Mouse (Mus musculus) hindbrain, embryonic 13.5 days (tissue): ENCODE measurements around the gene Crb1. TPM values are rescaled to one million over a fixed set of nuclear protein-coding genes. Genes with fewer than 3 reads are reported as not detected.

Source experiments
- ATAC-seq: fragments of 200-750 bp; cut with Nextera tagmentation; 2 replicates; pipeline ENCODE4 v1.8.0; 2017; ENCODE audit warnings: moderate TSS enrichment; ENCODE audit not compliant: low FRiP score
- H3K27ac ChIP-seq: fragments of 300-500 bp; sonication (generic); 2 replicates; pipeline ENCODE4 v1.5.1; 2015; ENCODE audit warnings: inconsistent platforms, mild to moderate bottlenecking, moderate library complexity
- H3K27me3 ChIP-seq: fragments of 300-500 bp; sonication (generic); 2 replicates; pipeline ENCODE4 v1.6.1; 2015; ENCODE audit warnings: mild to moderate bottlenecking, inconsistent platforms
- H3K36me3 ChIP-seq: fragments of 300-500 bp; sonication (generic); 2 replicates; pipeline ENCODE4 v1.6.1; 2015; ENCODE audit warnings: mild to moderate bottlenecking, inconsistent platforms
- H3K4me1 ChIP-seq: fragments of 300-500 bp; sonication (generic); replicated peaks from 2 replicates; pipeline ENCODE4 v1.6.1; 2015; ENCODE audit warnings: inconsistent platforms
- H3K4me2 ChIP-seq: fragments of 300-500 bp; sonication (generic); 2 replicates; pipeline ENCODE4 v1.6.1; 2015; ENCODE audit warnings: inconsistent platforms, mild to moderate bottlenecking, moderate library complexity
- H3K4me3 ChIP-seq: fragments of 300-500 bp; sonication (generic); 2 replicates; pipeline ENCODE4 v1.5.1; 2015; ENCODE audit warnings: mild to moderate bottlenecking, inconsistent platforms
- H3K9ac ChIP-seq: fragments of 300-500 bp; sonication (generic); 2 replicates; pipeline ENCODE4 v1.6.1; 2015; ENCODE audit warnings: mild to moderate bottlenecking, inconsistent platforms
- H3K9me3 ChIP-seq: fragments of 300-500 bp; sonication (generic); 2 replicates; pipeline ENCODE4 v1.6.1; 2016; ENCODE audit warnings: inconsistent platforms
- WGBS: fragments of 180-500 bp; shearing (Covaris S2); methylation state at CpG from one replicate; pipeline ENCODE4 v1.1.7; 2015; 5-methylcytosine and 5-hydroxymethylcytosine counted together
- polyA plus RNA-seq: library from polyadenylated mRNA; unstranded; fragments of >200 nt; fragmentation: Nextera tagmentation; extraction: Ambion mirVana; gene quantifications from 2 replicates; pipeline ENCODE4 v1.2.1, GENCODE M21; 2015

Gene Crb1
- polyA plus RNA-seq, 1 experiment from 2014 or later: 1.7 TPM

- Histone ChIP-seq H3K36me3 (no peaks in the 10 kb centered on the region), H3K4me1 (peaks cover 7% of the 10 kb centered on the region), H3K4me3 (no peak overlapping the region), H3K9me3 (no peaks in the 10 kb centered on the region), H3K4me2 (no peak overlapping the region), H3K27ac (no peak overlapping the region), H3K9ac (no peak overlapping the region), H3K27me3 (no peaks in the 10 kb centered on the region)
- ATAC-seq: no peak; the same call in 1 of the 2 replicates
- 18% methylated on average over 5 of the region's 5 CpGs for WGBS
These were observed 182.4 kb downstream of the Crb1 start for GRCm38 (mm10) chr1:139194428-139195028.

DNA sequence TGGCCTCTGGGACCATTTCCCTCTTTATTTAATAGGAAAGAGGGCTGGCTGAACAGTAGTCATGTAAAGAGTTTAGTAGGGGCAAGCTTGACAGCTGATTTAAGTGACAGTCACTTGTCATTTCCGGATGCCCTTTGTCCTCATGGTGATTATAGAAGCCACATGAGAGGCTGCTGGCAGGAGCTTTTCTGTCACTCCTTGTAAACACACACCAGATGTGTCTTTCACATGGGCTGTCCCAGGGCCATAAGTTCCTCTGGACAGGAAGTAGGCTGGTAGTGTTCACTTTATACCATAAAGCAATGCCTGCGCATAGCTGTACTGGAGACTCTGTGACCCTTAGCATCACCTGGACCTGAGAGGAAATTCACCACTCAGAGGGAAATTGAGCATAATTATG, 182.9 kb downstream of the Crb1 start:
- Histone ChIP-seq H3K4me2 (no peak overlapping the region), H3K4me3 (no peak overlapping the region), H3K4me1 (peaks cover 7% of the 10 kb centered on the region), H3K27ac (no peak overlapping the region), H3K9me3 (no peaks in the 10 kb centered on the region), H3K36me3 (no peaks in the 10 kb centered on the region), H3K27me3 (no peaks in the 10 kb centered on the region), H3K9ac (no peak overlapping the region)
- no peak for ATAC-seq
- 49% methylated on average over 2 of the region's 2 CpGs for WGBS

DNA sequence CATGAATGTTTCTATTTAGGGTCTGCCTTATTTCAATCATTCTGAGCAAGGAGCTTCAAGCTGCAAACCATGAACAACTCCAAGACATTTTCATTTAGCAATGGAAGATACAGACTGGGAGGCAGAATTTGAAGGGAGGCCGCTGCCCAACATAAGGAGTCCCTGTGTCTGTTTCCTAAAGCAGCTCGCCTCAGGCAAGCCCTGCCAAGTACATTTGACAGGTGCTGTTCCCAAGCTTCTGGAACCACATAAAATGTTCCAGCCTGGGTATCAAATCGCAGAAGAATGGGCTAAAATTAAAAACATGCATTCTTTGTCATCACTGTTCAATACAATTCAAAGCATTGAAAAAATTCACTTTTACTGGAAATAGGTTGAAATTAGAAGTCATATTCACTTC, 184.3 kb downstream of the Crb1 start:
- Histone ChIP-seq H3K9me3 (no peaks in the 10 kb centered on the region), H3K27ac (no peak overlapping the region), H3K4me1 (peaks cover 7% of the 10 kb centered on the region), H3K9ac (no peak overlapping the region), H3K36me3 (no peaks in the 10 kb centered on the region), H3K4me3 (no peak overlapping the region), H3K27me3 (no peaks in the 10 kb centered on the region), H3K4me2 (no peak overlapping the region)
- 83% methylated on average over 3 of the region's 3 CpGs for WGBS
- ATAC-seq: no peak

GRCm38 (mm10) chr1:139180481-139181149, 196.3 kb downstream of the Crb1 start:
- Histone ChIP-seq H3K4me1 (no peaks in the 10 kb centered on the region), H3K27me3 (no peaks in the 10 kb centered on the region), H3K27ac (no peak overlapping the region), H3K9me3 (no peaks in the 10 kb centered on the region), H3K4me3 (no peak overlapping the region), H3K36me3 (no peaks in the 10 kb centered on the region), H3K9ac (no peak overlapping the region), H3K4me2 (no peak overlapping the region)
- ATAC-seq: no peak
- WGBS: 68% methylated on average over 6 of the region's 6 CpGs

GRCm38 (mm10) chr1:139179707-139180106, 197.2 kb downstream of the Crb1 start:
- Histone ChIP-seq H3K9ac (no peak overlapping the region), H3K36me3 (no peaks in the 10 kb centered on the region), H3K27me3 (no peaks in the 10 kb centered on the region), H3K27ac (no peak overlapping the region), H3K9me3 (no peaks in the 10 kb centered on the region), H3K4me2 (no peak overlapping the region), H3K4me1 (no peaks in the 10 kb centered on the region), H3K4me3 (no peak overlapping the region)
- WGBS: 96% methylated on average over 1 of the region's 1 CpGs
- no peak for ATAC-seq

DNA sequence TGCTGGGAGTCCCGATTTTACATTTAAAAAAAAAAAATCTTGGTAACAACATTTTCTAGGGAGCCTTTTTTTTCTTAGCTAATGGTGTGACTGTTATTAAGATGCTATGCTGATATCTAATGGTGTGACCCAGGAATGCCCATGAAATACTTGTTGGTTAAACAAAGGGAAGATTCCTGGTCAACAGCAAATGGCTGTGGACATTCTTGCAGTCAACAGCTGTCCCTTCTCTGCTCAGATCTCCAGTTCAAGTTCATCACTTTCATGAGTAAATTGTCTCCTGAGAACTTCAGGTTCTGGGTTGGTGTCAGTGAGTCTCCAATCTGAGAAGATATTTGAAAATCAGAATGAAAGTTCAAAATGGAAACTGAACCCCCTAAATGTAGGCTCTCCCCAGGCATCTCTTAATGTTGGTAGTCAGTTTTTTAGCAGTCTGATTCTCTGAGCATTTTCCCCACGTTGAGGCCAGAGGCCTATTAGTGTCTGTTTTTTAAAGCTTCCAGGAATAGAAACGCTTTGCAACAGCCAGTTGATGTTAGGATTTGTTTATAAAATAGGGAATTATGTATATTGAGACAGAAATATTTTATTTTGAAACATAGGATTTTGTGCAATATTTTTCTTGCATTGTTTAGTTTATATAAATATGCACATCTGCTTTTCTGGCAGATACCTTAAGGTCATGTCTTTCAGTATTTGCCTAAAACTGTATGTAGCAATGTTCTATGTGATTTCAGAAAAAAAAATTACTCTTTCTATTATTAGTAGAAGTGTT, 202.7 kb downstream of the Crb1 start:
- H3K9me3 ChIP-seq: no peaks in the 10 kb centered on the region
- no peak overlapping the region for H3K9ac ChIP-seq
- H3K4me2 ChIP-seq: no peak overlapping the region
- no peak for ATAC-seq
- peaks cover 14% of the 10 kb centered on the region for H3K36me3 ChIP-seq
- H3K4me3 ChIP-seq: no peak overlapping the region
- WGBS: 82% methylated on average over 3 of the region's 3 CpGs
- no peak overlapping the region for H3K27ac ChIP-seq
- no peaks in the 10 kb centered on the region for H3K4me1 ChIP-seq
- no peaks in the 10 kb centered on the region for H3K27me3 ChIP-seq

GRCm38 (mm10) chr1:139162814-139163213, 214.1 kb downstream of the Crb1 start:
- 37% methylated on average over 5 of the region's 5 CpGs for WGBS
- H3K27ac ChIP-seq: no peak overlapping the region

GRCm38 (mm10) chr1:139161619-139162018, 215.3 kb downstream of the Crb1 start:
- Histone ChIP-seq H3K4me2 (no peak overlapping the region), H3K9ac (no peak overlapping the region), H3K4me3 (no peak overlapping the region), H3K27ac (no peak overlapping the region), H3K4me1 (no peaks in the 10 kb centered on the region), H3K27me3 (no peaks in the 10 kb centered on the region), H3K9me3 (no peaks in the 10 kb centered on the region), H3K36me3 (no peaks in the 10 kb centered on the region)
- ATAC-seq: no peak
- WGBS: 68% methylated on average over 3 of the region's 3 CpGs

More at GRCm38 (mm10) chr1:139162814-139163213, 214.1 kb downstream of the Crb1 start:
- Histone ChIP-seq H3K36me3 (peaks cover 3% of the 10 kb centered on the region; the same call in 1 of the 2 replicates), H3K9ac (no peak overlapping the region), H3K9me3 (no peaks in the 10 kb centered on the region), H3K4me3 (no peak overlapping the region), H3K27me3 (no peaks in the 10 kb centered on the region), H3K4me2 (no peak overlapping the region), H3K4me1 (no peaks in the 10 kb centered on the region)
- peak; percentile 59 for ATAC-seq

GRCm38 (mm10) chr1:139156397-139156796, 220.5 kb downstream of the Crb1 start:
- Histone ChIP-seq H3K36me3 (no peaks in the 10 kb centered on the region), H3K4me1 (peaks cover 7% of the 10 kb centered on the region), H3K27me3 (no peaks in the 10 kb centered on the region), H3K4me2 (no peak overlapping the region), H3K27ac (no peak overlapping the region), H3K9ac (no peak overlapping the region), H3K4me3 (no peak overlapping the region), H3K9me3 (no peaks in the 10 kb centered on the region)
- 24% methylated on average over 3 of the region's 3 CpGs for WGBS
- no peak for ATAC-seq

DNA sequence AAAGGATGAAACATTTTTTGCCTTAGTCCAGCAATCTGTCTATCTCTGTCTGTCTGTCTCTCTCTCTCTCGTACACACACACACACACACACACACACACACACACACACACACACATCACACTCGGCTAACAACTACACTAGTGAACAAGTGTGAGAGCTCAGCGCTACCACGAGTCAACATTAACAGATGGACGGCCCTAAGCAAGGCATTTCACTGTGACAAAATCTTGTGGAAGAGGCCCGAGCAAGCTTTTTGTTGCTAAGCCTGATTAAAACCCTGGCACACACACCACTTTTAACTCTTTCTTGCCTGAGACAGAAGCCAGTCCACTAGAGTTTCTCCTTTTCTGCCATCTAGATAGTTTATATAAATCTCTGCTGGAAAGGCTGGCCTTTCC, 223.4 kb downstream of the Crb1 start:
- Histone ChIP-seq H3K27ac (peak overlapping the region; percentile 35; the same call in 1 of the 2 replicates), H3K36me3 (no peaks in the 10 kb centered on the region), H3K27me3 (no peaks in the 10 kb centered on the region), H3K4me1 (peaks cover 7% of the 10 kb centered on the region), H3K9ac (no peak overlapping the region), H3K4me2 (no peak overlapping the region), H3K4me3 (no peak overlapping the region), H3K9me3 (no peaks in the 10 kb centered on the region)
- 38% methylated on average over 6 of the region's 6 CpGs for WGBS
- ATAC-seq: no peak

- Histone ChIP-seq H3K9ac (no peak overlapping the region), H3K4me2 (no peak overlapping the region), H3K4me3 (no peak overlapping the region), H3K36me3 (no peaks in the 10 kb centered on the region), H3K27me3 (no peaks in the 10 kb centered on the region), H3K4me1 (peaks cover 7% of the 10 kb centered on the region), H3K27ac (peak overlapping the region; percentile 23; the same call in 1 of the 2 replicates), H3K9me3 (no peaks in the 10 kb centered on the region)
- WGBS: 23% methylated on average over 2 of the region's 2 CpGs
- ATAC-seq: no peak
These were observed 223.9 kb downstream of the Crb1 start for GRCm38 (mm10) chr1:139153006-139153405.
